Mouse (Mus musculus) cerebellum, postnatal 36 days (tissue): ENCODE results near the gene Crybb3.
A peak's percentile ranks its signal among the peaks of the same experiment; 100 is the strongest.

Source experiments
- DNase-seq, 2 experiments: peaks; one replicate each; pipeline ENCODE4 v3.0.0; 2021 to 2022; ENCODE audit warnings: mixed read lengths in 2 of 2

Gene Crybb3

GRCm38 (mm10) chr5:113102455-113102854 lies 21.1 kb upstream of the Crybb3 start:
- DNase-seq, result no peak

GRCm38 (mm10) chr5:113101457-113101856 lies 20.1 kb upstream of the Crybb3 start:
- DNase-seq, result no peak

- no peak for DNase-seq
Measured at GRCm38 (mm10) chr5:113100422-113100821, 19.0 kb upstream of the Crybb3 start.

- DNase-seq, result peak; percentile 92 to 94
Measured at GRCm38 (mm10) chr5:113099546-113099945, 18.2 kb upstream of the Crybb3 start.

GRCm38 (mm10) chr5:113097551-113097950 lies 16.2 kb upstream of the Crybb3 start:
- DNase-seq, result no peak

- DNase-seq, result no peak
Measured at GRCm38 (mm10) chr5:113095456-113095855, 14.1 kb upstream of the Crybb3 start.

GRCm38 (mm10) chr5:113092406-113092805 lies 11.0 kb upstream of the Crybb3 start:
- DNase-seq, result no peak

GRCm38 (mm10) chr5:113091162-113091561 lies 9.8 kb upstream of the Crybb3 start:
- DNase-seq, result peak; percentile 58 to 61

GRCm38 (mm10) chr5:113090750-113091149 lies 9.4 kb upstream of the Crybb3 start:
- DNase-seq, result no peak

GRCm38 (mm10) chr5:113090077-113090690 lies 8.8 kb upstream of the Crybb3 start:
- DNase-seq, result no peak

GRCm38 (mm10) chr5:113087465-113087864 lies 6.1 kb upstream of the Crybb3 start:
- no peak for DNase-seq

- peak in 1 of 2 experiments; percentile 31 for DNase-seq
Measured at GRCm38 (mm10) chr5:113086990-113087389, 5.6 kb upstream of the Crybb3 start.

GRCm38 (mm10) chr5:113086439-113086838 lies 5.1 kb upstream of the Crybb3 start:
- DNase-seq, result peak; percentile 53 to 58

- no peak for DNase-seq
Measured at GRCm38 (mm10) chr5:113085931-113086330, 4.5 kb upstream of the Crybb3 start.

- no peak for DNase-seq
Measured at GRCm38 (mm10) chr5:113084309-113084708, 2.9 kb upstream of the Crybb3 start.

- no peak for DNase-seq
Measured at GRCm38 (mm10) chr5:113082356-113083168, 1.2 kb upstream of the Crybb3 start.

- no peak for DNase-seq
Measured at GRCm38 (mm10) chr5:113081020-113081419, 364 bp downstream of the Crybb3 start.

GRCm38 (mm10) chr5:113079783-113080182 lies 1.6 kb downstream of the Crybb3 start:
- peak; percentile 60 to 62 for DNase-seq

GRCm38 (mm10) chr5:113078686-113079085 lies 2.7 kb downstream of the Crybb3 start:
- DNase-seq, result no peak

GRCm38 (mm10) chr5:113070017-113070416 lies 11.4 kb downstream of the Crybb3 start, which contains the start of gene Crybb2:
Gene Crybb2, minus strand, starts transcription at chr5:113070117.
- DNase-seq, result no peak

GRCm38 (mm10) chr5:113054308-113054707 lies 27.1 kb downstream of the Crybb3 start:
- peak; percentile 85 to 88 for DNase-seq

- no peak for DNase-seq
Measured at GRCm38 (mm10) chr5:113050581-113051185, 30.7 kb downstream of the Crybb3 start.

GRCm38 (mm10) chr5:113049876-113050275 lies 31.5 kb downstream of the Crybb3 start:
- DNase-seq, result no peak
